Mouse (Mus musculus) liver, embryonic 13.5 days (tissue): ENCODE results near the gene Csrnp1. TPM values are rescaled to one million over a fixed set of nuclear protein-coding genes. Genes with fewer than 3 reads are reported as not detected.

Source experiments
- ATAC-seq: fragments of 200-750 bp; cut with Nextera tagmentation; 2 replicates; pipeline ENCODE4 v1.8.0; 2017; ENCODE audit warnings: low read depth, mild to moderate bottlenecking, moderate number of reproducible peaks, moderate library complexity
- DNase-seq: peaks from one replicate; pipeline ENCODE4 v3.0.0; 2022
- H3K27ac ChIP-seq: fragments of 300-500 bp; sonication (generic); 2 replicates; pipeline ENCODE4 v1.5.1; 2015; ENCODE audit warnings: moderate library complexity, mild to moderate bottlenecking, inconsistent platforms
- H3K27me3 ChIP-seq: fragments of 300-500 bp; sonication (generic); 2 replicates; pipeline ENCODE4 v1.6.1; 2015; ENCODE audit warnings: mild to moderate bottlenecking, inconsistent platforms
- H3K36me3 ChIP-seq: fragments of 300-500 bp; sonication (generic); 2 replicates; pipeline ENCODE4 v1.6.1; 2015; ENCODE audit warnings: mild to moderate bottlenecking, inconsistent platforms
- H3K4me1 ChIP-seq: fragments of 300-500 bp; sonication (generic); replicated peaks from 2 replicates; pipeline ENCODE4 v1.6.1; 2015; ENCODE audit warnings: inconsistent platforms
- H3K4me2 ChIP-seq: fragments of 300-500 bp; sonication (generic); 2 replicates; pipeline ENCODE4 v1.6.1; 2015; ENCODE audit warnings: inconsistent platforms, mild to moderate bottlenecking, moderate library complexity
- H3K4me3 ChIP-seq: fragments of 300-500 bp; sonication (generic); replicated peaks from 2 replicates; pipeline ENCODE4 v1.5.1; 2015; ENCODE audit warnings: mild to moderate bottlenecking, inconsistent platforms
- H3K9ac ChIP-seq: fragments of 300-500 bp; sonication (generic); 2 replicates; pipeline ENCODE4 v1.6.1; 2015; ENCODE audit warnings: mild to moderate bottlenecking, inconsistent platforms
- H3K9me3 ChIP-seq: fragments of 300-500 bp; sonication (generic); replicated peaks from 2 replicates; pipeline ENCODE4 v1.6.1; 2016; ENCODE audit warnings: inconsistent platforms
- WGBS: fragments of 180-500 bp; shearing (Covaris S2); methylation state at CpG from one replicate; pipeline ENCODE4 v1.1.7; 2015; ENCODE audit not compliant: insufficient replicate concordance; 5-methylcytosine and 5-hydroxymethylcytosine counted together
- polyA plus RNA-seq: library from polyadenylated mRNA; unstranded; fragments of >200 nt; fragmentation: Nextera tagmentation; extraction: Ambion mirVana; gene quantifications from 2 replicates; pipeline ENCODE4 v1.2.1, GENCODE M21; 2015

Gene Csrnp1
- polyA plus RNA-seq, 1 experiment from 2014 or later, result 1.3 TPM

DNA sequence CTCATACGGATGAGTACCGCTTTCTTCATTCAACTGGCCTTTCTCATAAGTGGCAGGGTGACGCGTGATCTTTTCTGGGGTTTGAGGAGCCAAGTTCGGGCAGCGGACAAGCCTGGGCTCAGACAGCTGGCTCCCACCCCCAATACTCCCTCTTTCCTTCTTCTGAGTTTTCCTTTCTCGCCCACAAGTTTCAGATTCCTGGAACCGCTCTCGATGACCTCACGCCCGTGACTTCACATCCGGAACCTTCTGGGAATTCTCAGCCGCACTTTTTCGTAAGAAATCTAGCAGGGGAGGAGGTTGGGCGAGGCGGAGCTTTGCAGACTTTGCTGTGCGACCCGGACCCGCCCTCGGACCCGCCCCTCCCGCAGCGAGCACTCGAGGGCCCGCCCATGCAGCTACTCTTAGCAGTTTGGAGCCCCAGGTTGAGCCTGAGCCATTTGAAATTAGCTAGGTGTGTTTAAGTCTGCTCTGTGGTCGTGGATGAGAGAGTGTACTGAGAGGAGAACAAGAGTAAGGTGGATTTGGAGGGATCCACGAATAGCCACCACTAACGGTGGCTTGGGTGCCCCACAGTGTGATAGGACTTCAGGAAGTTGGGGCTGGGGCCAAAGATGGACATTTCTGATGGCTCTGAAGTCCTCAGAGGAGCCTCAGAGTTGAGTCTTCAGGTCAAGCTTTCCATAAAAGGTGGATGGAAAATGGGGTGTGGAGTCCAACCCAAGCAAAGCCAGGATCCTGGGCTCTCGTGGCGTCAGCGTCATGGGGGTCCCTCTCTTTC is 17.7 kb upstream of the Csrnp1 start:
- DNase-seq, result peak; percentile 82
- peak; percentile 97 for ATAC-seq
- Histone ChIP-seq H3K4me1 (peaks cover 32% of the 10 kb centered on the region), H3K27me3 (peaks cover 3% of the 10 kb centered on the region; the same call in 1 of the 2 replicates), H3K9ac (peak overlapping the region; percentile 65), H3K4me2 (peak overlapping the region; percentile 79), H3K9me3 (no peaks in the 10 kb centered on the region), H3K36me3 (no peaks in the 10 kb centered on the region), H3K27ac (peak overlapping the region; percentile 68), H3K4me3 (peak overlapping the region; percentile 58)
- WGBS, result 8% methylated on average over 31 of the region's 31 CpGs

DNA sequence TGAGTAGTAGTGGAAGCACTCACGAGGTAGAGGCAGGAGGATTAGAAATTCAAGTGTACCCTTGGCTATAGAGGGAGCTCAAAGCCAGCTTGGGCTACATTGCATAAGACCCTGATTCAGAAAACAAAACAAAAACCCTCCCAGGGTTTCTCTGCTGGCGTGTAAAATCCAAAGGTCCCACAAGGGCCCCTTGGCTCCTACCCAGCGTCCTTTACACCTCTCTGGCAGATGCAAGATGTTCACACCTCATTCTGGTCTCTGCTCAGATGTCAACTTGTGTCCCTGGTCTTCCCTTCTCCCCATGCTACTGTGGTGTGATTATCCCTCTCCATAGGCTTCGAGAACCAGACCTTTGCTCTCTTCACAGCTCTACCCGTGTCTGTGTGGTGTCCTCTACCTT is 16.3 kb upstream of the Csrnp1 start:
- Histone ChIP-seq H3K9ac (no peak overlapping the region), H3K4me2 (no peak overlapping the region), H3K4me1 (peaks cover 32% of the 10 kb centered on the region), H3K4me3 (no peak overlapping the region), H3K36me3 (no peaks in the 10 kb centered on the region), H3K27ac (0 out of 2 replicates have a peak overlapping the region, but pooled peaks have one; percentile 8), H3K9me3 (no peaks in the 10 kb centered on the region), H3K27me3 (peaks cover 3% of the 10 kb centered on the region; the same call in 1 of the 2 replicates)
- 62% methylated on average over 5 of the region's 5 CpGs for WGBS
- DNase-seq (no peak), ATAC-seq (no peak)

DNA sequence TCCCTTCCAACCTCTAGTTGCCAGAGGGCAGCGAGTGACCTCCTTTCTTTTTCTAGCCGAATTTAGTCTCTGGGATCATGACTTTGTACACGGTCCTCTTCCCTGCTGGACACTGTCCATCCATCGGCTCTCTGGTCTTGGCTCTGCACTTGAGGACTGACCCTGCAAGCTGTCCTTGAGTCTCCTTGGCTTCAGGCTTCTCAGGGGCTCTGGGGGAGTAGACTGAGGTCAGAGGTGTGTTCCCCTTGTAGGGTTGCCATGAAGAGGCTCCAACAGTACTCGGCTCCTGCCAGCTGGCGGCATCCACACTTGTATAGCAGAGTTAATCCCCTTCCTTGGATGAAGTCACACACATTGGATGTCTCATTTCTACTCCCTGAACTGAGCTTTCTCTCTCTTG is 15.2 kb upstream of the Csrnp1 start:
- H3K9me3 ChIP-seq, result no peaks in the 10 kb centered on the region
- H3K4me3 ChIP-seq, result no peak overlapping the region
- H3K4me1 ChIP-seq, result peaks cover 32% of the 10 kb centered on the region
- peaks cover 3% of the 10 kb centered on the region; the same call in 1 of the 2 replicates for H3K27me3 ChIP-seq
- ATAC-seq, result no peak
- no peak overlapping the region for H3K27ac ChIP-seq
- WGBS, result 65% methylated on average over 6 of the region's 6 CpGs
- DNase-seq, result no peak
- no peak overlapping the region for H3K9ac ChIP-seq
- H3K36me3 ChIP-seq, result no peaks in the 10 kb centered on the region
- H3K4me2 ChIP-seq, result no peak overlapping the region

DNA sequence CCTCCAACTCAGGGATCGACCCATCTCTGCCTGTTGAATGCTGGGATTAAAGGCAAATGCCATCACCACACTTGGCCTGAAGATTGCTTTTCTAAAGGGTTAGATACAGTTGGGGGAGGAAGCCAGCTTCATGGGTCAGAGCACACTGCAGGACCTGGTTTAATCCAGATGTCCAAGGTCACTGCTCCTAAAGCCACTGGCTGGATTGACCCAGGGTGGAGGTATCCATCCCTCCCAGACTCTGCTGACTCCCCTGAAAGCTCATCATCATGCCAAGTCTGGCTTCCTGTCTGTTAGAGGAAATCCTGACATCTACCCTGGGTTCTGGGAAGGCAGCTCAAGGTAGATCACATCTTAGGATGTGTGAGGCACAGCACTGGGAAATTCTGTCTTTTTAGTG is 14.3 kb upstream of the Csrnp1 start:
- peaks cover 3% of the 10 kb centered on the region; the same call in 1 of the 2 replicates for H3K27me3 ChIP-seq
- 54% methylated on average over 1 of the region's 1 CpGs for WGBS

DNA sequence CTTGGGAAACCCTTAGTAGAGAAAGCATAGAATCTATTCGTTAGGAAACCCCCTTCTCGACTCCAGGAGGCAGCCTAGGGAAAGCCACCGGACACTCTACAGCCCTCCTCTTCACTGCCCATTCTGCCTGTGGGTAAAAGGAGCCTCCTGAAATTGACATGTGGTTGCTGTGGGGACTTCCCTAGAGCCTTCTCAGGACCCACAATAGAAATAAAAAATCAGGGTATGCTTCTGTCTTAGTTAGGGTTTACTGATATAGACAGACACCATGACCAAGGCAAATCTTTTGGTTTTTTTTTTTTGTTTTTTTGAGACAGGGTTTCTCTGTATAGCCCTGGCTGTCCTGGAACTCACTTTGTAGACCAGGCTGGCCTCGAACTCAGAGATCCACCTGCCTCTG is 11.6 kb upstream of the Csrnp1 start:
- no peak for ATAC-seq
- no peak overlapping the region for H3K4me2 ChIP-seq
- no peak overlapping the region for H3K27ac ChIP-seq
- H3K27me3 ChIP-seq, result peaks cover 3% of the 10 kb centered on the region; the same call in 1 of the 2 replicates
- no peak overlapping the region for H3K9ac ChIP-seq
- H3K36me3 ChIP-seq, result no peaks in the 10 kb centered on the region
- peaks cover 9% of the 10 kb centered on the region for H3K4me1 ChIP-seq
- WGBS, result 48% methylated on average over 4 of the region's 4 CpGs
- no peak for DNase-seq
- H3K9me3 ChIP-seq, result no peaks in the 10 kb centered on the region
- no peak overlapping the region for H3K4me3 ChIP-seq

More for the DNA sequence above, 14.3 kb upstream of the Csrnp1 start:
- Histone ChIP-seq H3K9ac (no peak overlapping the region), H3K4me1 (peaks cover 32% of the 10 kb centered on the region), H3K4me3 (no peak overlapping the region), H3K9me3 (no peaks in the 10 kb centered on the region), H3K27ac (no peak overlapping the region), H3K36me3 (no peaks in the 10 kb centered on the region), H3K4me2 (no peak overlapping the region)
- ATAC-seq (no peak), DNase-seq (no peak)

DNA sequence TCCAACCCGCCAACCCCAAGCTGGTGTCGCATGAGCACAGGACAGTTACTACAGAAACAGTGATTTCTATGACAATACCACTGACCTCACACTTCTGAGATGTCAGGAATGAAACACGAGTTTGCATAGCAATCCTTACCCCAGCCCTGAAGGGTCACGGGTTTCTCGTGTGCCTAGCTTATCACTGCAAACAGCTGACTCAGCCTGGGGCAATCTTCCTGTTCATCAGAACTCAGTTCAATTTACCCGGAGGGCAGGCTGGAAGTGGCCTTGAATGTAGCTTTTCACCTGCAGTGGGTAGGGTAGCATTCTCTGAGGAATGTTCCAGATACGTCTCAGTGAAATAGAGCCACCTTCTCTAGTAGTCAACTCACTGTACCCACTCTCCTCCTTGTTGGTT is 9.7 kb upstream of the Csrnp1 start:
- H3K4me3 ChIP-seq, result no peak overlapping the region
- H3K4me2 ChIP-seq, result no peak overlapping the region
- DNase-seq (no peak), ATAC-seq (no peak)
- no peaks in the 10 kb centered on the region for H3K27me3 ChIP-seq
- 37% methylated on average over 7 of the region's 7 CpGs for WGBS
- H3K9ac ChIP-seq, result no peak overlapping the region
- no peaks in the 10 kb centered on the region for H3K36me3 ChIP-seq
- H3K9me3 ChIP-seq, result no peaks in the 10 kb centered on the region
- no peak overlapping the region for H3K27ac ChIP-seq
- no peaks in the 10 kb centered on the region for H3K4me1 ChIP-seq

DNA sequence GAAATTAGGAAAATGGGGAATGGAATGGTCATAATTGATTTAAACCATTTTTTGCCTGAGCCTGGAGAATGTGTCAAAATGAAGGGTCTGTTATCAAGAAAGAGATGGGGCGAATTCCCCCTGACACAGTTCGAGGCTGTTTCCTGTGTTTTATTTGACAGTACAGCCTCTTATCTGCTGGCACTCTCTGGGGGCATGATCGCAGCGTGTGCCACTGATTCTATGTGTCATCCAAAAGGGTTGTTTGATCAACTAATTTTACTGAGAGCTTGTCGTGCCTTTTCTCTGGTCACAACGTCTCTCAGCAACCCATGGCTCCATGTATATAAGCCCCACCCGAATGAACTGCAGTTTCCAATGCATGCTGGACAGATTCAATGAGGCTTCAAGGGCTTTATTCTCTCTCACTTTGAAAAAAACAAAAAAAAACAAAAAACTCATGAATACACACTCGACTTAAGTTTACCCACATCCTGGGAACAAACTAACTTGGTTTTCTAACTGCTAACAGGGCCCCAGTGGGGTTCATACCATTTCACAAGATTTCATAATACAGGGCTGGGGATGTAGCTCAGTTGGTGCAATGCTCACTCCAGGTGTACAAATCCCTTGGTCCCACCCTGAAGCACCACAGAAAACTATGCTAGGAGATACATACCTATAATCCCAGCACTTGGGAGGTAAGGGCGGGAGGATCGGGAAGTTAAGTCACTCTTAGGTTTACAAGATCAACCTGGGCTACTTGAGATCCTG is 8.8 kb upstream of the Csrnp1 start:
- H3K4me1 ChIP-seq, result no peaks in the 10 kb centered on the region
- no peak overlapping the region for H3K27ac ChIP-seq
- H3K4me2 ChIP-seq, result no peak overlapping the region
- DNase-seq (no peak), ATAC-seq (no peak)
- H3K9ac ChIP-seq, result no peak overlapping the region
- H3K9me3 ChIP-seq, result no peaks in the 10 kb centered on the region
- H3K27me3 ChIP-seq, result no peaks in the 10 kb centered on the region
- no peaks in the 10 kb centered on the region for H3K36me3 ChIP-seq
- WGBS, result 30% methylated on average over 10 of the region's 10 CpGs
- no peak overlapping the region for H3K4me3 ChIP-seq

DNA sequence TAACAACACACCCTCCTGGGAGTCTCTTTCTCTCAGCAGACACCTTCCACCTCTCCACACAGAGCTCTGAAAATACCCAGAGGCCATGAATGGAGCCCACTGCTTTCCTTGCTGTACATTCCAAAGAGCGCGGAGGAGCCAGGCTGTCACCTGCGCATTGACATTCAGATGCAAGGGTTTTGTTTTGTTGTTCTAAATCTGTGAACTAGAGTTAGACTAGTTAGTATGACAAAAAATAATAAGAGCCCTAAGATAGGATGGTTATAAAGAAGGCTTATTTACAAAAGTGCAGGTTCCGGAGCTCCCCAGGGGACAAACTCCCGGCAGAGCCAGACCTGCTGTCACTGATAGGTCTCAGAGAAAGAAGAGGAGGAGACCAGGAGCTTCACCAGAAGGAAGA is 6.9 kb upstream of the Csrnp1 start:
- WGBS, result 43% methylated on average over 5 of the region's 5 CpGs
- H3K36me3 ChIP-seq, result no peaks in the 10 kb centered on the region
- H3K4me1 ChIP-seq, result no peaks in the 10 kb centered on the region
- H3K4me2 ChIP-seq, result no peak overlapping the region
- H3K9ac ChIP-seq, result no peak overlapping the region
- DNase-seq (no peak), ATAC-seq (no peak)
- H3K9me3 ChIP-seq, result no peaks in the 10 kb centered on the region
- H3K4me3 ChIP-seq, result no peak overlapping the region
- no peak overlapping the region for H3K27ac ChIP-seq
- H3K27me3 ChIP-seq, result no peaks in the 10 kb centered on the region

DNA sequence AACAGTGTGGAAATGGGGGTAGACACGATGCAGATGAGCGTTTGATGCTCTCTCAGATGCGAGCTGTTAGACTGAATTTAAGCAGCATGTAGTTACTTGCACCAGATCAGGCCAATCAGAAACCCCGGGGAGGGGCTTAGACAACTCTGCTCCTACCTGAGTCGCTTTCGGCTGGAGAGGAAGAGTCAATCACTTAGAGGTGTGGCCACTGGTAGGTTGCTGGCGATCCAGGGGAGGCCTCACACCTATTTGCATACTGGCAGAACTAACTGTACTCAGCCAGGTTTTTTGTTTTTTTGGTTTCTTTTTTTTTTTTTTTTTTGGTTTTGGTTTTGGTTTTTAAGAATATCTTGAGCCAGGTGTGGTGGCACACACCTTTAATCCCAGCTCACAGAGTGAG is 3.8 kb upstream of the Csrnp1 start:
- DNase-seq (no peak), ATAC-seq (no peak)
- Histone ChIP-seq H3K4me2 (no peak overlapping the region), H3K27me3 (peaks cover 25% of the 10 kb centered on the region), H3K9me3 (no peaks in the 10 kb centered on the region), H3K36me3 (no peaks in the 10 kb centered on the region), H3K4me3 (no peak overlapping the region), H3K9ac (no peak overlapping the region), H3K4me1 (peaks cover 17% of the 10 kb centered on the region), H3K27ac (no peak overlapping the region)
- WGBS, result 37% methylated on average over 7 of the region's 7 CpGs

DNA sequence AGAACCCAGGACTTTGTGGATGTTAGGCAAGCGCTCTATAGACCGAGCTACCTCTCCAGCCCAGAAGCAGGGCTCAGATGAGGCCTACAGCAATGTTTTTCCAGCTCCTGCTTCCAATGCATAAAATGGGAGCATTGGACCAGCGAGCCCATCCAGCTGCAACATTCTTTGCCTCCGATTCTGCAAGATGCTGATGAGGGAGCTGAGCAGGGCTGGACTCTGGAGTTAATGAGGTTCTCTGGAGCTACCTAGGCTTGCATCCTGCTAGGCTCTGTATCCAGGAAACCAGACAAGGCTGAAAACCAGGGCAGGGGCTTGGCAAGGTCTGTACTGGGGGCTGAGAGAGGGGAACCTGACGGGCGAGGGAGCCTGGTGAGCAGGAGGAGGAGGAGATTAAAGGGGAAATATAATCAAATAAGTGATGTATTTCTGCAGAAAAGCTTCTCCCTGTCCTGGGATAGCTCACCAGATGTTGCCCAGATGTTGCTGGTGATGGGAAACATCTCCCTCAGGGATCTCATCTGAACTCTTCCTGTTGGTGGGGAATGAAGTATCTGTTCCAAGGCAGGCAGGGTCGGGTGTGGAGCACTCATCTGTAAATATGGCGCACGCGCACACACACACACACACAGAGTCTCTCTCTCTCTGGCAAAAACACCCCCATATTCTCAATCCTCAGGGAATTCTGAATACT is 1.6 kb upstream of the Csrnp1 start:
- Histone ChIP-seq H3K9ac (no peak overlapping the region), H3K36me3 (no peaks in the 10 kb centered on the region), H3K27me3 (peaks cover 42% of the 10 kb centered on the region), H3K4me2 (no peak overlapping the region), H3K4me1 (peaks cover 40% of the 10 kb centered on the region), H3K9me3 (no peaks in the 10 kb centered on the region), H3K27ac (no peak overlapping the region), H3K4me3 (no peak overlapping the region)
- no peak for DNase-seq
- ATAC-seq, result no peak
- WGBS, result 71% methylated on average over 10 of the region's 10 CpGs
